Mouse (Mus musculus) olfactory bulb, adult 2 months (tissue): ENCODE results near the gene Crebrf. TPM values are rescaled to one million over a fixed set of nuclear protein-coding genes. Genes with fewer than 3 reads are reported as not detected.

Source experiments
- H3K27ac ChIP-seq: fragments of 200-500 bp; 2 replicates; pipeline ENCODE4 v1.5.1; 2012; ENCODE audit warnings: low read depth, low read length; ENCODE audit not compliant: insufficient read depth
- H3K4me1 ChIP-seq: fragments of 200-500 bp; 2 replicates; pipeline ENCODE4 v1.6.1; 2012; ENCODE audit warnings: low read length; ENCODE audit not compliant: control insufficient read depth, insufficient read depth
- H3K4me3 ChIP-seq: fragments of 200-500 bp; 2 replicates; pipeline ENCODE4 v1.5.1; 2012; ENCODE audit warnings: mild to moderate bottlenecking, low read depth, low read length, moderate library complexity; ENCODE audit not compliant: insufficient read depth
- CTCF ChIP-seq: fragments of 200-500 bp; IDR thresholded peaks from 2 replicates; pipeline ENCODE4 v1.5.1; 2012; ENCODE audit warnings: low read depth, mild to moderate bottlenecking, low read length, moderate library complexity; ENCODE audit not compliant: insufficient read depth
- POLR2A ChIP-seq: fragments of 200-500 bp; IDR thresholded peaks from 2 replicates; pipeline ENCODE4 v1.6.1; 2012; ENCODE audit warnings: mild to moderate bottlenecking, low read depth, low read length, moderate library complexity; ENCODE audit not compliant: insufficient read depth
- WGBS: fragments of 180-500 bp; shearing (Covaris S2); methylation state at CpG from one replicate; pipeline ENCODE4 v1.1.7; 2018; 5-methylcytosine and 5-hydroxymethylcytosine counted together
- polyA plus RNA-seq: library from polyadenylated mRNA; stranded (reverse); fragments of >200 nt; gene quantifications from 2 replicates; pipeline ENCODE4 v1.2.4, GENCODE M21; 2012; ENCODE audit warnings: low replicate concordance; ENCODE audit not compliant: missing spikeins, insufficient read depth, insufficient read length

Crebrf gene
- polyA plus RNA-seq, 1 experiment: not detected

- no peak overlapping the region for H3K4me3 ChIP-seq
- WGBS: 76% methylated on average over 13 of the region's 13 CpGs
- H3K4me1 ChIP-seq: peaks cover 6% of the 10 kb centered on the region; the same call in 1 of the 2 replicates
- TF ChIP-seq POLR2A (no peak), CTCF (no peak)
- H3K27ac ChIP-seq: no peak overlapping the region
These were observed 13.9 kb upstream of the Crebrf start for GRCm38 (mm10) chr17:26701565-26701964.

DNA sequence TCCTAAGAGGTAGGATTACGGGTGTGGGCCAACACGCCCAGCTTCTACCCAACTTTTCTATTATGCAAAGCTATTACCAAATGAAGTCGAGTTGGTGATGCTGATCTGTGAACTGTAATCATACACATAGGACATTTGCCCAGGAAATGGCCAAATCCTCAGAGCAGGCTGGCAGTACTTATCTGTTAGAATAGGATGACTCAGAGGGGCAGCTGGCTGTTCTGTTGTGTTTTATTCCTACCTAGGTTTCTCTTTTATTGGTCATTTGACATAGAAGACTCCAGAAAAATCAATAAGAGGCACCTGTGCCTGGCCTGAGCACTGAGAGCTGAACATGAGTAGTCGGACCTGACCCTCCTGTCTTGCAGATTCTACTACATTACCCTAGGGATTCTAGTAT, 12.8 kb upstream of the Crebrf start:
- WGBS: 89% methylated on average over 4 of the region's 4 CpGs
- peaks cover 6% of the 10 kb centered on the region; the same call in 1 of the 2 replicates for H3K4me1 ChIP-seq
- TF ChIP-seq POLR2A: no peak
- TF ChIP-seq CTCF: no peak
- H3K27ac ChIP-seq: no peak overlapping the region
- no peak overlapping the region for H3K4me3 ChIP-seq

- TF ChIP-seq POLR2A (no peak), CTCF (no peak)
- WGBS: 86% methylated on average over 4 of the region's 4 CpGs
- H3K4me1 ChIP-seq: peaks cover 6% of the 10 kb centered on the region; the same call in 1 of the 2 replicates
- H3K27ac ChIP-seq: no peak overlapping the region
- H3K4me3 ChIP-seq: no peak overlapping the region
These were observed 11.8 kb upstream of the Crebrf start for GRCm38 (mm10) chr17:26703671-26704070.

DNA sequence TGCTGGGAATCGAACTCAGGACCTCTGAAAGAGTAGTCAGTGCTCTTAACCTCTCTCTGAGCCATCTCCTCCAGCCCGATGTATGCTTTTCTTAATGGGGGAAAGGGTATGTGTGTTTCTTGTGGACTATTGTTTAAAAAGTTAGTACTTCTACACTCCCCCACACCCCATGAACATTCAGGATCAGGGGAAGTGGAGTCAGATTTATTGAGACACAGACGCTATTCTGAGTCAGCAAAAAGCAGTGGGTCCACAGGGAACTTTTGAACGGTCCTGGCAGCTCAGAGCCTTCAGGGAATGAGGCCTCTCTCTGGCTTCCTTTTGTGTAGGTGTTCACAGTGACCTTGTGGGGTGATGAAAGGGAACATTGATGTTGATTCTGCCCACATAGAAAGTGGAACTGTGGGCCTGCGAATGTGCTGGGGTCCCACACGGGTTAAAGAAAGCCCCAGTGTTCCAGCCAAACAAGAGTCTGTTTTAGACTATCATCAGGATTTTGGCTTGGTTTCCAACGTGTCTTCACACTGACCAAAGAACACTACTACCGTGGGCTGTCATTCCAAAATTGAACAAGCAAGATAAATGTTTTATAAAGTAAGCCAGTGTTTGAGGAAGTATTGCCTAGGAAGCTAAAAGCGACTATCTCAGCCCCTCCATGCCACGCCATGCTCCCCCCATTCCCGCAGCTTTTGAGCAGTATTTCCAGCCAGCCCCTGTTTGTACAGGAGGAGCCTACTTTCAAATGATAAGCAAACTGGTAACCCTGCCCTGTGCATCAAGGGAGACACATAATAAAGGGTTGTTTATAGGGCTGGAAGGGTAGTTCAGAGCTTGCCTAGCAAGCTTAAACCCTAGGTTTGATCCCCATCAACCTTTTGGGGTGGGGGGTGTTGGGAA, 9.7 kb upstream of the Crebrf start:
- 50% methylated on average over 11 of the region's 11 CpGs for WGBS

GRCm38 (mm10) chr17:26707066-26707465, 8.4 kb upstream of the Crebrf start:
- H3K4me3 ChIP-seq: no peak overlapping the region
- 82% methylated on average over 7 of the region's 7 CpGs for WGBS
- no peak for TF ChIP-seq POLR2A
- TF ChIP-seq CTCF: no peak
- H3K4me1 ChIP-seq: peaks cover 9% of the 10 kb centered on the region
- H3K27ac ChIP-seq: no peak overlapping the region

More for the DNA sequence above, 9.7 kb upstream of the Crebrf start:
- Histone ChIP-seq H3K27ac (no peak overlapping the region), H3K4me1 (peaks cover 13% of the 10 kb centered on the region), H3K4me3 (no peak overlapping the region)
- no peak for TF ChIP-seq POLR2A
- TF ChIP-seq CTCF: no peak

DNA sequence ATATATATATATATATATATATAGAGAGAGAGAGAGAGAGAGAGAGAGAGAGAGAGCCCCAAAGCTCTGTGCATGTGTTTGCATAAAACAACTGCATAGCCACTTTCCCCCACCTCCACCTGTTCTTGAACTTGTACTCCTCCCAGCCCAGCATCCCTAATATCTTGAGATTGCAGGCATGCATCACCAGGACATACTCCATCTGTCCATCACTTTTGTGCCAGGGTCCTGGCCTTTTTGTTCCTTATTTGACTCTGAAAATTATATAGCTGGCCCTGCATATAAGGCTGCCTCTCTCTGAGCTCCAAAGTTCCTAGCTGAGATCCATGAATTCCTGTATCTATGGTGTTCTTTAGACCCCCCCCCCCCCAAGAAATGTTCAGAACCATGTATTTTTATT, 7.0 kb upstream of the Crebrf start:
- no peak for TF ChIP-seq CTCF
- TF ChIP-seq POLR2A: no peak
- peaks cover 7% of the 10 kb centered on the region for H3K4me1 ChIP-seq
- H3K27ac ChIP-seq: no peak overlapping the region
- no peak overlapping the region for H3K4me3 ChIP-seq

- WGBS: 23% methylated on average over 9 of the region's 9 CpGs
- Histone ChIP-seq H3K4me3 (no peak overlapping the region), H3K4me1 (peaks cover 7% of the 10 kb centered on the region), H3K27ac (peak overlapping the region; percentile 41)
- TF ChIP-seq POLR2A (no peak), CTCF (no peak)
These were observed 6.4 kb upstream of the Crebrf start for GRCm38 (mm10) chr17:26708993-26709590.

DNA sequence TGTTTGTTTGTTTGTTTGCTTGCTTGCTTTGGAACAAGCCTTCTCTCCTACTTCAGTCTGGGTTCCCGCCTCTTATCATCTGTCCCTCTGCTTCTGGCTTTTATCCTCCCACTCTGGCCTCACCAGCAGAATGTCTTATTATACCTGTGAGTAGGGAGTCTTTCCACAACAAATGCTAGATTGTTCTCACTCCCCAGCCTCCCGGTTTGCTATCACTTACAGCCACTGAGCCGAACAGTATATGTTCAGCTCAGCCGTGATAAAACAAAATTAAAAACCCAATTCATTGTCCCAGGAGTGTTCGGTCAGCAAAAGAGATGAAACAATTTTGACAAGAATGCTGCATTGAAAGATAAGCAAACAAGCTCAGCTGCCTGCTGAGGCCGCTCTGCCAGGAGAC, 5.4 kb upstream of the Crebrf start:
- Histone ChIP-seq H3K27ac (no peak overlapping the region), H3K4me3 (no peak overlapping the region), H3K4me1 (peaks cover 7% of the 10 kb centered on the region)
- TF ChIP-seq CTCF (no peak), POLR2A (no peak)
- WGBS: 45% methylated on average over 6 of the region's 6 CpGs

DNA sequence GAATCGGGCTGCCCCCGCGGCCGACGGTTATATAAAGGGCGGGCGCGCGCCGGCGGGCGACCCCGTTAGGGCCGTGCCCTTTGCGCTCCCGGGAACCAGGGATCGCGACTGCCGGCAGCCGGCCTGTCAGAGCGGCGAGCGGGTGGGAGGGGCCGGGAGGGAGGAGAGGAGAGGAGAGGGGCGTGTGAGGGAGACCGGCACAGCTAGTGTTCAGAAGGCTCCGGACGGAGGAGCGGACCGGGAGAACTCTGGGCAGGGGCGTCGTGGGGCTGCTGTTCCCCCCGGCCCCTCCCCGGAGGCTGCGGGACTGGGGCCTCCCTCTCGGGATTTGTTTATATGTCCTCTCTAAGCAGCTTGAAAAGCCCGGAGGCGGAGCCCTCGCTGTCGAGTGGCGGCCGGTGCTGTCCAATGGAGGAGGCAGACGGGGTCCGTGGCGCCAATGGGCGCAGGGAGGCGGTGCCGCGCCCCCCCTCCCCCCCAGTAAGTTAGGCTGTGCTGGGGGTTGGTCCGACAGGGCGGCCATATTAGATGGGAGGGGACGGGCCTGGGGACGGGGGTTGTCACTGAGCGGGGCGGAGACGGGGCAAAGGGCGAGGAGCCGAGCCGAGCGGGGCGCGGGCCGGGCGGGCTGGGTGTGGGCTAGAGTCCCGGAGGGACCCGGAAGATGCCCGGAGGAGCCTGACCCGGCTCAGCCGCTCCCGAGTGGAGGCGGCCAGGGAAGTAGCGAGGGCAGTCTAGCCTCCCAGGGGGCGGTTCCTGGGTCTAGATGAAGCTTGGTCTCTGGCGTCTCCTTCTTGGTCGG, 667 bp downstream of the Crebrf start:
- TF ChIP-seq CTCF (no peak), POLR2A (peak; percentile 36)
- Histone ChIP-seq H3K4me1 (no peaks in the 10 kb centered on the region), H3K4me3 (peak overlapping the region; percentile 76), H3K27ac (peak overlapping the region; percentile 47)
- under 1% methylated on average over 74 of the region's 75 CpGs for WGBS
